Mouse (Mus musculus): ENCODE data around the gene Stk10. TPM values are rescaled to one million over a fixed set of nuclear protein-coding genes. Genes with fewer than 3 reads are reported as not detected.

Stk10 gene
- total RNA-seq, 2 experiments from 2014 or later: 2.6 to 3.2 TPM

DNA sequence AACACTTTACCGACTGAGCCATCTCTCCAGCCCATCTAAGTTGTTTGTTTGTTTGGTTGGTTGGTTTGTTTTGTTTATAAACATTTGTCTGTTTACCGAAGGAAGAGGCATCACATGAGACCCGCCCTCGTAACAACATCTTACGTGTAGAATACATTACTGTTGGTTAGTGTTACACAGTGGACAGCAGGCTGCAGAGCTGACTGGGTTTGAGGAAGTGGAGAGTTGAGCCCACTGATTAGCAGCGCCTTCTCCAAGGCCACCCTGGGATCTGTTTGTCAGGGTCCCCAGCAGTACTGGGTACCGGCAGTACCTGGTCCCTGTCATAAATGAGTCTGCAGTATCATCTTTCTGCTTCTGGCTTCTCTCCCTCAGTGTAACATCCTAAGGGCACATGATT lies 35.0 kb downstream of the Stk10 start:
- DNase-seq: no peak

DNA sequence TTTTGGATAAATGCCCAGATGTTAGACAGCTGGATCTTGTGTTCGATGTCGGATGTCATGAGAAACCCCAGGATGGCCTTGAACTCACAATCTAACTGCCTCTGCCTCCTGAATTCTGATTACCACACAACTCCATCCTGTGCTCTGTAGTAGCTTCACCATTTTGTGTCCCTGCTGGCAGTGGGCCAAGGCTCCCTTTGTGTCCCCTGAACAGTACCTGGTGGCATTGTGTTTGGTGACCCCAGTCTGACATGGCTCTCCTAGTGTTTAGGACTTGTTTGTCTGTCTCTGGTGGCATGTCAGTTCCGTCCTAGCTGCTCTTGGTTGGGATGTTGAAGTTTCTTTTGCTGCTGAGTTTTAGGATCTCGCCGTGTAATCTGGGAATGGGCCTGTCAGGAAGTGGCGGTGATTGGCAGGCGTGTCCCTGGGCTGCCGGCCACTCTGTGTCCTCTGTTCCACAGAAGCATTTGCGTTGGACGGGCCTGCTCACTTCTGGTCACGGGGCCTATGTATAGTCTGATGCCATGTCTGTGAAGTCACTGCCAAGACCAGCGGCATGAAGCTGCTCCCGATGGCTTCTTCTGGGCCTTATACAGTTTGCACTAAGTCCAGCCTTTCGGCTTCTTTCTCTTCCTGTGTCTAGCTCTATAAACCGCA lies 35.7 kb downstream of the Stk10 start:
- DNase-seq: no peak

DNA sequence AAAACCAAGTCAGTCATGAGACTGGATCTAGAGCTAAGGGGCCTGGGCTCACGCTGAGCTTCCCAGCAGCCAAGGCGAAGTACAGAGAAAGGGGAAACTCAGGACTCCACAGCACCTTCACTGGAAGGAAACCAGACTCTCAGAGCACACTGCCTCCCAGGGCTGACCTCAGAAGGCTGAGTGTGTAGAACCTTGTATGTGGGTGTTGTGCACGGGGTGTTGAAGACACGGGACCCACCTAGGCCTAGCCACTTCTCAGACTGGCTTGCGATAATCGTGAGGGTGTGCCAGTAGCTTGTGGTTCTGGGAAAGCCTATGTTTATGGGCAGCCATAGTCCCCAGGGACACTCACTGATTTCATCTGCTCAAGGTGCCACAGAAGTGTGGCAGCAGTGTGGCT lies 38.0 kb downstream of the Stk10 start:
- DNase-seq: no peak

DNA sequence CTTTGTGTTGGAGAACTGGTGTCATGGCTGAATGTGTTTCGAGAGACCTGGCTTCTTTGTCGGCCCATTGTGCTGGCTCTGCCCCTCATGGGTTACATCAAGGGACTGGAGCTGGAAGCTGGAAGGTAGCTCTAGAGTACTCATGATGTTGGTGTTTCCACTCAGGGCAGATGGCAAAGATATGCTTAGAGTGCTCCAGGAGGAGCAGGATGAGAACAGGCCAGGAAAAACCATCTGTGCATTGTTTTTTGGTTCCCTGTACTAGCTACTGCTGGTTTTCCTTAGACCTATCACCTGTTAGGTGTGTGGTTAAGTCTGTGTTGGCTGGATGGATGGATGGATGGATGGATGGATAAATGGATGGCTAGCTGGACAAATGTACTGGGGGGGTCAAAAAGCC lies 40.6 kb downstream of the Stk10 start:
- DNase-seq: no peak

DNA sequence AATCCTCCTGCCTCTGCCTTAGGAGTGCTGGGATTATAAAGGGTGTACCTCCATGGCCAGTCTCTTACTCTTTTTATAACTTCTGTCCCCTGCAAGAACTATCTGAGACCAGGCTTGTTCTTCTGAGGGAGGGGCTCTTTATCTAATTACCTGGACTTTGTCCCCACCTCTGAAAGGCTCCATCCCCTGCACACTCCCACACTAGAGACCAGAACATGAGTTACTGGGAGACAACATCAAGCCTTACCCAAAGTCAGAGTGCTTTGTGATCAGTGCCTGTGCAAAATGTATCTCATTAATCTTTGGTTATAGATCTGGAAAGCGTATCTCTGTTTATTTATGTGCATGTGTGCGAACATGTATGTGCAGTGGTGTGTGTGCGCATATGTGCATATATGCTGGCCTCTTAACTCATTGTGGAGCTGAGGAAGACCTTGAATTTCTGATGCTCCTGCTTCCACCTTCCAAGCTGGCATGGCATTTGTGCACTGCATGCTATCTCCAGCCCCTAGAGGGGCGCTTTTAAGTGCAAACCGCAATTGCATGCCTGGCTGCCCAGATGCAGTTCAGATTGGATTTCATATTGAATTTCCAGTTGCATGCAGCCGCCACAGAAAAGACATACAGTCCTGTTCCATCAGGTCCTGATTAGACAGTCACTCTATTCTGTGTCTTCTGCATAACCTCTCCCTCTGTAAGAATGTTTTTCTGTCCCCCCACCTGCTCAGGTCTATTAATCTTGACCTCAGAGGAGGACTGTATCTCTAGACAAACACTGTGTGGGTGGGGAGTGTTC lies 43.1 kb downstream of the Stk10 start:
- DNase-seq: no peak

DNA sequence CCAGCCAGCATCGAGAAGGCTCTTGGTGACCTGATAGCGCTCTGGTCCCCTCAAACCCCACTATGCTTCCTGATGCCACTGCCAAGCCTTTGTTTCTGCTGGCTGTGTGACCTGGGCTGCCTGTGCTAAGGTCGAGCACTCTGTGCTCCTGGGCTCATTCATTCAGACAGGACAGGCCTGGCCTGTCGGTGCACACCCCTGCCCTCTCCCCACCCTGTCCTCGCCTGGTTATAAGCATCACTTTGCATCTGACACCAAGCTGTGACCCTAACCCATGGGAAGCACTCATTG lies 43.6 kb downstream of the Stk10 start:
- DNase-seq: no peak

DNA sequence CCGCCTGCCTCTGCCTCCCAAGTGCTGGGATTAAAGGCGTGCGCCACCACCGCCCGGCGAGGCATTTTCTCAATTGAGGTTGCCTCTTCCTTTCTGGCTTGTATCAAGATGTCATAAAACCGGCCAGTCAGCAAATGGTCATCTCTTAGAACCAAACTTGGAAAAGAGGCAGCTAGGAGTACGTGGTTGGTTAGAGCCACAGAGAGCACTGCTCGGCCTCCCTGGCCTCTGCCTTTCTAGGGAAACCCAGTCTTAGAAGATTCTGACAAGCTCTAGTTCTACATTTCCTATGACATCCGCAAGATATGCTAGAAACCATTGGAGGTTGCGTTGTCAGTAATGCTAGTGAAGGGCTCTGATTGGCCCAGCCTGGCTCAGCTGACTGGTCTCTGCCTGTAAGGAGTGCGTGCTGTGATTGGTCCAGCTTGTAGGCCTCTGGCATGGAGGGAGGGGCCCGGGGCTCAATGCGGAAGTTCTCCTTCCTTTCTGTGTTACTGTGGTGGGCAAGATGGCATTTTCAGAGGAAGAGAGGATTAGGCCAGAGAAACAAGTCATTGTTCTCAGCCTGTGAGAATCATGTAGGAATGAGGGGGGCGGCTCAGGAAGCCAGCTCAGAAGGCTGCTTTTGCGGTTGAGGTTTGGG lies 47.3 kb downstream of the Stk10 start:
- peak; percentile 56 for DNase-seq

DNA sequence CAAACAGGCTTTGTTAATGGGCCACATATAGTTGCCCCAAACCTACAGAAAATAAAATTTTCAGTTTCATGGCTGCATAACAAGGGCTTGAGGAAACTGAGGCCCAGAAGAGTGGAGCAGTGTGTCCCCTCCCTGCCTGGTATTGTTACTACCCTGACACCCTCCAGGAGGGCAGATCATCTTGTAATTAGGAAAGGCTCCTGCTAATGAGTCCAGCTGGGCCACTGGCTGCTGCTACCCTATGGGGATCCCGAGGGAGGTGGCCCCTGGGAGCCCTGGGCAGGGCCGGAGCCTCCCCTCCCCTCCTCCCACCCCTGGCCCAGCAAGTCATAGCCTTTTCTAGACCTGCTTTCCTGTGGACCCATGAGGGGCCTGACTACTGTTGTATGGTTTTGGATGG lies 47.9 kb downstream of the Stk10 start:
- no peak for DNase-seq

DNA sequence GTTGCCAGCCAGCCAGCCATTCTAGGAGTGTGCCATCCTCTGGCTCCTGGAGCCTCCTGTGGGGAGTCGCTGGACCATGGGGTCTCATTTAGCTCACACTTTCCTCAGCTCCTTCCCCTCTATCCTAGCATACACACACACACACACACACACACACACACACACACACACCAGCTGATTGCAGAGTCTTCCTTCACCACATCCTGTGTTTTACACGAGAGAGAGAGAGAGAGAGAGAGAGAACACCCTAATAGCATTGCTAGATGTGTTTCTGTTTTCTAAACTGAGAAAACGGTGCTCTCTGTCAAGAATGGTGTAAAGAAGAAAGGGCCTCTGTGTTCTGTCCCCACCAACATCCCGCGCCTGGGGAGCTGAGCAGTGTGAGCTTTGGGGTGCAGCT lies 49.7 kb downstream of the Stk10 start:
- DNase-seq: no peak

DNA sequence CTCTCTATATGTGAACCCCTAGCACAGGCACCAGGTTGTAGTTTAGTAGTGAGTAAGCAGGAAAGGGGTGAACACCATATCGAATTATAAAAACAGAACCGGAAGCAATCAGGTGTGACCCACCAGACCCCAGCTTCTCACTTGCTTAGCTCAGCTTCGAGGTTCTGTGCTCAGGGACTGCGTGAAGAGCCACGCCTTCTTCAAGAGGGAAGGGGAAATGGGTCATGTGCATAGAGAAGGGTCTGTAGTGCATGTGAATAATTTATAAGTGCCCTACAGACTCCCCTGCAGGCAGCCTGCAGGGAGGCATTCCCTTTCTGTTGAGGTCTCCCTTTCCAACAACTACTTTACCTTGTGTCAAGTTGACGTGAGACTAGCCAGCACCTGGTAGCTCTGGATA lies 52.9 kb downstream of the Stk10 start:
- no peak for DNase-seq

DNA sequence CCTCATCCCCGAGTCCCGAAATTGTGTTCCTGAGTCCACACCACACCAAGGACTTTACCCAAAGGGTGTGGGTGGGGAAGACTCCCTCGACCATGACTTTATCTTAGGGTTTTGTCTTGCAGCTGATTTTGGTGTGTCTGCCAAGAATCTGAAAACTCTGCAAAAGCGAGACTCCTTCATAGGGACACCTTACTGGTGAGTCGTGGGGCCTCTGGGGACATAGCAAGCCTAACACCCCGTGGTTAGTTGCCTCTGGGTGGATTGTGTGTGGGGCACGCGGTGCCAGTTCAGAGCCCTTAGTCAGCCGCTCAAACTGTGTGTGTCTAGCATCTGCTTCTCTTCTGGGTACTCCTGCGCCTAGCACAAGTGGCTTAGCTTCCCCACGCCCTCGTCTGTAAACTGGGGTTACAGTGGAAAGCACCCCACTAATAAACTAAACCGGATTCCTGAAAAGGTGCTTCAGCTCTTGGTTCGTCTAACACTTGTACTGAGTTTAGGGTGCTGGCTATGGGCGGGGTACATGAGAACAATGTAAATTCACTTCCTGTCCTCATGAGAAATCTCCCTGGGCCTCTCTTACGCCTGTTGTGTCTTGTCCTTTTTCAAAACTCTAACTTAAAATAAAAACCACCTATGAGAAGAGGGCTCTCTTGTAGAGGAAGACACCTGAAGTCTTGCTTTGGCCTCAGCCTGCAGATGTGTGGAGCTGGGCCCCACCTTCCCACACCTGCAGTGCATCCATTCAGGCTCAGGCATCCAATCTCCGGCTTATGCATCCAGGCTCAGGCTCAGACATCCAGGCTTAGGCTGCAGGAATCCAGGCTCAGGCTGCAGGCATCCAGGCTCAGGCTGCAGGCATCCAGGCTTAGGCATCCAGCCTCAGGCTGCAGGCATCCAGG lies 54.3 kb downstream of the Stk10 start:
- DNase-seq: peak; percentile 3

DNA sequence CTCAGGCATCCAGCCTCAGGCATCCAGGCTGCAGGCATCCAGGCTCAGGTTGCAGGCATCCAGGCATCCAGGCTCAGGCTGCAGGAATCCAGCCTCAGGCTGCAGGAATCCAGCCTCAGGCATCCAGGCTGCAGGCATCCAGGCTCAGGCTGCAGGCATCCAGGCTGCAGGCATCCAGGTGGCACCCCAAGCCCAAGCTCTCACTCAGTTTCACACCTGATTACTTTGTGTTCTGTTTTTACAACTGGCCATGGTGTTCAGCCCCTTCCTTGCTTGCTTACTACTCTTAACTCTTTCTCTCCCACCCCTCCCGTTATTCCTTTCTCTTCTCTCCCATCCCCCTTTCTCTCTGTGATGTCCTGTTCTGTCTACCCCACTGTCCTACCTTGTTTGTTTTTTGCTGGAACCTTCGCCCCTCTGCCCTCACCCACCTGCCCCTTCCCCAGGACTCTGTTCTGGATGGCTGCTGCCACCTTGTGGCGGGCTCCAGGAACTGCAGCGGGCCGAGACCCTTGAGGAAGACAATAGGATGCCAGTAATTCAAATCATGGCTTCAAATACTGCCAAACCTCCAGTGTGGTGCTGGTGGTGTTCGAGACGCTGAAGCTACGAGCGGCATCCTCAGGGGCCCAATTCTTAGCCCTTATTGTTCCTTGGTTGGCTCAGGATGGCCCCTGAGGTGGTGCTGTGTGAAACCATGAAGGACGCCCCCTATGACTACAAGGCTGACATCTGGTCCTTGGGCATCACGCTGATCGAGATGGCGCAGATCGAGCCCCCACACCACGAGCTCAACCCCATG lies 55.2 kb downstream of the Stk10 start:
- no peak for DNase-seq

DNA sequence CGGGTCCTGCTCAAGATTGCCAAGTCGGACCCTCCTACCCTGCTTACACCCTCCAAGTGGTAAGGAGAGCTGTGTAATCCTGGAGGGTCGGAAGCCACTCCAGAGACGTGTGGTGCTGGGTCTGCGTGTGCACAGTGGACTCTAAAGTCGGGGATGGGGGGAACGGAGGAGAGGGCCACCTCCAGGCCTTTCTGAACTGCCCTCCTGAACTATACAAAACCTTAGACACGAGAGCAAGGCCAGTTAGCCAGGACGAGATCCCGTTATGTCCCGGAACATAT lies 55.7 kb downstream of the Stk10 start:
- DNase-seq: no peak

DNA sequence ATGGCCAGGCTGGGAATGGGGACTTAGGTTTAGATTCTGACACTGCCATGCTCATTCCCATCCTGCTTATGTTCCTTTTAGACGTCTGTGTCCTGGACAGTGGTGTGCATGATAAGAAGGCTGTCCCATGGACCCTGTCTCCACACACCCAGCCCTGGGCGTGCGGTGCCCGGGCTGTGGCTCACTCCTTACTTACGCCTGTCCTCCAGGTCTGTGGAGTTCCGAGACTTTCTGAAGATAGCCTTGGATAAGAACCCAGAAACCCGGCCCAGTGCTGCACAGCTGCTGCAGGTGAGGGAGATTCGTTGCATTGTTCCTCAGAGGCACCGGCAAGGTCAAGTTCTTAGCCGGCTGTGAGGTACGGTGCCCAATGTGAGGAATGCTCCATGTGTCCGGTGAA lies 56.1 kb downstream of the Stk10 start:
- DNase-seq: no peak

DNA sequence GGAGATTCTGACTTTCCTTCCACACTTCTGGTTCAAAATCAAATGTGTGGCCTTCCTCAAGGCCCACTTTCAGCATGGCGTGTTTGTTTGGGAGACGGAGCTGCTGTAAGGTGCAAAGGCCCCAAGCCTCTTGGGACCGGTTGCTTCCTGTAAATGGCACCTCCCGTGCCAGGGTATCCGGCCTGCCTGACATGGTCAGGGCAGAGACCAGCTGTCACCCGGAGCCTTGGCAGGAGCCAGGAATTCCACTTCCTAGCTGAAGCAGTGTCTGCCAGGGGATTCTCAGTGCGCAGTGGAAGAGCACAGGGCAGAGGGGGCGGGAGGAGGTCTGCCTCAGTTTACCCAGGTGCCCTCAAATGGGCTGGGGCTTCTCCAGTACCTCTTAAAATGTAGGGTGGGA lies 56.7 kb downstream of the Stk10 start:
- DNase-seq: peak; percentile 69

DNA sequence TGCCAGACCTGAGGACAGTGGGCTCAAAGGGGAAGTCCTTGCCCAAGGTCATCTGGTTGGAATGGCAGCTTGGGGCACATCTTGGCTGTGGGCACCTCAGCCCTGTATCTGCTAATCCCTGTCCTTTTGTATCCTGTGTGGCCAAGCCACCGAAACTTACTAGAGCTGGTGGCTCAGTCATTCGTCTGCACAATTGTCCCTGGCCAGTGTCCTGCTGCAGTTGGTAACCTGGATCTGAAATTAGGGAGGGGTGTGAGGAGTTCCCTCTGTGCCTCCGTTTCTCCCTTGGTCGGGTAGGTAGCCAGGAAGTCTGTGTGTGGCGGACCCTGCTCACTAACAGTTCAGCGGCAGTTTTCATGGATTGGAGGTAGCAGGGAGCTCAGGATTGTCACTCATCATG lies 57.1 kb downstream of the Stk10 start:
- no peak for DNase-seq

DNA sequence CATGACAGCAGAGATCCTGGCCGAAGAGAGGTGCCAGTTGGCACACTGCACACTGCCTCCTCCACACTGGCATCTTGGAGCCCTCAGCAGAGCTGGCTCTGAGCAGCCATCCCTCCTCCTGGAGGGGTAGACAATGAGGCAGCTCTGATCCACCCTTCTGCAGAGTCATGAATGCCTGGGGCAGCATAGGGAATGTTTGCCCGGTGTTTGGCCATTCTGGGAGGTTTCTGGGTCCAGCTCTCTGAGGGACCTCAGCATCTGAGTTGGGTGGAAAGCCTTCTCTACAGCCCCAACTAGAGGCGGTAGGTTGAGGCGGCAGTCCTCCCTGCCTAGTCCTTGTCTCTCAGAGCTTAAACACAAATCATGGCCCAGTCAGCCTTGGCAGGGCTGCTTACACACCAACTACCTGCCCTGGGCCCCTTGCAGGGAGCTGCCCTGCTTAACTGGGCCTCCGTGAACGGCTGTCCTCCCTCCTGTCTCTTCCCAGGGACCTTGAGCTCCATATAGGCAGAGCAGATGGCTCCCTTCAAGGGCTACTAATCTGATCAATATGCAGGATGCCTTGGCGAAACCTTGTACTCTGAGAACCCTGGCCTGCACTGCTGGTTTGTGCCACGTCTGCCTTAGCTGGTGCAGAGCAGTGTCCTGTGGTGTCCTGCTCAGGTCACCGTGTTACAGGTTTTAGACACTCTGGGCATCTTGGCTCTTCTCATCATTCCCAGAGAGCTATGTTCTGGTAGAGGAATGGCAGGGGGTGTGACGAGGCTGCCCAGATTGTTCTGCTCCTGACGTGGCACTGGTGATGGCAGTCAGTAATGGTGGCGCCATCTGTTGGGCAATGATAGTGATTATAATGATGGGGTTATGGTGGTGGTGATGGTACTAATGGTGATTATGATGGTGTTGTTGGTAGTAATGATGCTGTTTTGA lies 59.1 kb downstream of the Stk10 start:
- no peak for DNase-seq

DNA sequence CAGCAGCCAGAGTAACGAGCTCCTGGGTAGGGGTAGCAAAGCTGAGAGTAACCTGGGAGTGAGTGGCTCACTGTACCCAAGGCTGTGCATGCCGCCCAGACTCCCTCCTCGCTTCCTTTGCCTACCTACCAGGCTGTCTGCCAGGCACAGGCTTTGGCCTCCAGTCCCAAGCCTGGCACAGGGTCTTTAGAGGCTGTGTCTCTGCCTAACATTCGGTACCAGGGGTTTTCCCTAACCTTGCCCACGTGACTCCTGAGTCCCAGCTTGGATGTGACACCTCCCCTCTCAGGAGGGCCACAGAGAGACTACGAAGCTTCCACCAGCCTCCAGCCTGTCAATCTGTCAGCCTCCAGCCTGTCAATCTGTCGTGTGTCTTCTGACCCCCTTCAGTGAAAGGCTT lies 60.0 kb downstream of the Stk10 start:
- DNase-seq: no peak

DNA sequence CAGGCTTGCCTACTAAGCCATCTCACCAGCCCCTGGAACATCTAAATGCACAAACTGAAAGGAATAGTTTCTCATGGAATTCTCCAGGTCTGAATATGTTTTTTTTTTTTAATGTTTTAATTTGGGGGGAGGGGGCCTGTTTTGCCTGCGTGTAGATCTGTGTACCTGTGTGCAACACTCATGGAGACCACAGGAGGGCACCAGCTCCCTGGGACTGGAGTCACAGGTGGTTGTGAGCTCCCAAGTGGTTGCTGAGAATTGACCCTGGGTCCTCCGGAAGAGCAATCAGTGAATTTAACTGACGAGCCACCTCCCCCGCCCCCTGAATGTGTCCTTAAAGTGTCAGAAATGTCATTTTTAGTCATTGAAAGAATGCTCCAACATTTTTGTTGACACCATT lies 61.0 kb downstream of the Stk10 start:
- no peak for DNase-seq

DNA sequence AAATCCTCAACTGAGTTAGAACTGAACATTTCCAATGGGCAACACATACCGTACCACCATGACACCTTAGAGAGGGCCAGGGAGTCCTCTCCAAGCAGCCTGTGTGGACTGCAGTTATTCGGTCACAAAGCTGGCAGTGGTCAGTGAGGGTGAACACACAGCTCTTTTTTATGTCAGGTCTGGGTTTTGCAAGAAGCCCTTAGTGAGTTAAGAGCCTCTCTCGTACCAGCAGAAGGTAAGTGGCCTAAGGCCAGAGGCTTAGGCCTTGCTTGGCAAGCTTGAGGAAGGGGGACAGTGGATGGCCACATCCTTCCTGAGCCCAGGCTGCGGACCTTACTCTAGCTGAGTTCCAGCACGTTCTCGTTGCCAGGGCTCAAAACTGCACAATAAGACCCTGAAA lies 67.3 kb downstream of the Stk10 start:
- DNase-seq: no peak

Data from gastrocnemius, postnatal 25 days (tissue).